Mouse (Mus musculus) liver, embryonic 12.5 days (tissue): ENCODE measurements around the gene Sema6d. TPM values are rescaled to one million over a fixed set of nuclear protein-coding genes. Genes with fewer than 3 reads are reported as not detected.

Experiments
- ATAC-seq: fragments of 200-750 bp; cut with Nextera tagmentation; 2 replicates; pipeline ENCODE4 v1.8.0; 2017; ENCODE audit warnings: moderate number of reproducible peaks, mild to moderate bottlenecking, moderate library complexity
- H3K27ac ChIP-seq: fragments of 300-500 bp; sonication (generic); 2 replicates; pipeline ENCODE4 v1.5.1; 2016; ENCODE audit warnings: mild to moderate bottlenecking
- H3K27me3 ChIP-seq: fragments of 300-500 bp; sonication (generic); replicated peaks from 2 replicates; pipeline ENCODE4 v1.6.1; 2016; ENCODE audit warnings: mild to moderate bottlenecking, moderate library complexity
- H3K36me3 ChIP-seq: fragments of 300-500 bp; sonication (generic); 2 replicates; pipeline ENCODE4 v1.6.1; 2016; ENCODE audit warnings: mild to moderate bottlenecking, moderate library complexity
- H3K4me1 ChIP-seq: fragments of 300-500 bp; sonication (generic); 2 replicates; pipeline ENCODE4 v1.6.1; 2016
- H3K4me2 ChIP-seq: fragments of 300-500 bp; sonication (generic); 2 replicates; pipeline ENCODE4 v1.6.1; 2016; ENCODE audit warnings: mild to moderate bottlenecking, moderate library complexity
- H3K4me3 ChIP-seq: fragments of 300-500 bp; sonication (generic); 2 replicates; pipeline ENCODE4 v1.5.1; 2016; ENCODE audit warnings: mild to moderate bottlenecking, moderate library complexity
- H3K9ac ChIP-seq: fragments of 300-500 bp; sonication (generic); 2 replicates; pipeline ENCODE4 v1.6.1; 2016; ENCODE audit warnings: mild to moderate bottlenecking, moderate library complexity
- H3K9me3 ChIP-seq: fragments of 300-500 bp; sonication (generic); replicated peaks from 2 replicates; pipeline ENCODE4 v1.6.1; 2016; ENCODE audit warnings: mild to moderate bottlenecking, moderate library complexity
- WGBS: fragments of 180-500 bp; shearing (Covaris S2); methylation state at CpG from one replicate; pipeline ENCODE4 v1.1.7; 2016; ENCODE audit not compliant: insufficient replicate concordance; 5-methylcytosine and 5-hydroxymethylcytosine counted together
- polyA plus RNA-seq: library from polyadenylated mRNA; unstranded; fragments of >200 nt; fragmentation: Nextera tagmentation; extraction: Ambion mirVana; gene quantifications from 2 replicates; pipeline ENCODE4 v1.2.1, GENCODE M21; 2016

Gene Sema6d
- polyA plus RNA-seq, 1 experiment from 2014 or later = 5.9 TPM

GRCm38 (mm10) chr2:124507804-124508203, 418.0 kb downstream of the Sema6d start:
- ATAC-seq = no peak
- Histone ChIP-seq H3K27ac (no peak overlapping the region), H3K4me3 (no peak overlapping the region), H3K9ac (no peak overlapping the region), H3K4me2 (no peak overlapping the region), H3K9me3 (no peaks in the 10 kb centered on the region), H3K27me3 (no peaks in the 10 kb centered on the region), H3K36me3 (no peaks in the 10 kb centered on the region), H3K4me1 (no peaks in the 10 kb centered on the region)
- 64% methylated on average over 4 of the region's 4 CpGs for WGBS

GRCm38 (mm10) chr2:124509479-124509878, 419.7 kb downstream of the Sema6d start:
- Histone ChIP-seq H3K36me3 (no peaks in the 10 kb centered on the region), H3K4me1 (no peaks in the 10 kb centered on the region), H3K4me2 (no peak overlapping the region), H3K27me3 (no peaks in the 10 kb centered on the region), H3K27ac (no peak overlapping the region), H3K9ac (no peak overlapping the region), H3K9me3 (no peaks in the 10 kb centered on the region), H3K4me3 (no peak overlapping the region)
- 70% methylated on average over 6 of the region's 6 CpGs for WGBS
- no peak for ATAC-seq

DNA sequence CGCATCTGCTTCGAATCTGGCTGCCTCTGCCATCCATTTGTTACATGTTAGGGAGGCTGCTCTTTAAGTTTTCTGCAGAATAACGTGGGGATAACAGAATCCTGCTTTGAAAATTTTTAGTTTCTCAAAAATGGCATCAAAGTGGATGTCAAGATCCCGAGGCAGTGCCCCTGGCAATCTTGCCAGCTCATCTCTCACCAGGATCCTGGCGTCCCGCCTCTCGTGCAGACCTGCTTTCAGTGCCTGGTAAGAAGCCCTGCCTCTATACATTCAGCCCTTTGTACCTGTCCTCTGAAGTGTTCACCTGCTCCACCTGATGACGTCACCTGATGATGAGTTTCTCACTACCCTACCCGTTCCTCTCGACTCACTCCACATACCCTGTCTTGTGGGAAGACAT, 422.1 kb downstream of the Sema6d start:
- WGBS = 69% methylated on average over 10 of the region's 10 CpGs

DNA sequence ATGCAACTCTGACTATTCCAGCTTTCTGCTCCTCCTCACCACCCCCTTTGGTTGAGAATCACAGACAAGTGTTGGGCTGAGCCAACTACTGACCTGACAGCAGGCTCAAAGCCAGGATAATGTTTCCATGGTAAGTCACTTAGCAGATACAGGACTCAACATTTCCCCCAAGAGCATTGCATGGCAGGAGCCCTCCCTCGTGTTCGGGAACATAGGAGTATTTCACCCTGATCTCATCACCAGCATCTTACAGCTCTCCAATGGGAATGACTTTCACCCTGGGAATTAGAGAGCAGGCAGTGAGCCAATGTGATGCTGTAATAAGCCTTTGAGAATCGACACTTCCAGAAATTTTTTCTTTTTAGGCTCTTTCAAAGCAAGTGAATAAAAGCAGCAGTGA, 432.7 kb downstream of the Sema6d start:
- H3K9me3 ChIP-seq = no peaks in the 10 kb centered on the region
- 69% methylated on average over 3 of the region's 3 CpGs for WGBS
- H3K27me3 ChIP-seq = no peaks in the 10 kb centered on the region
- no peak for ATAC-seq
- no peak overlapping the region for H3K4me3 ChIP-seq
- H3K36me3 ChIP-seq = no peaks in the 10 kb centered on the region
- H3K4me1 ChIP-seq = no peaks in the 10 kb centered on the region
- no peak overlapping the region for H3K27ac ChIP-seq
- H3K9ac ChIP-seq = no peak overlapping the region
- no peak overlapping the region for H3K4me2 ChIP-seq

More for the DNA sequence above, 422.1 kb downstream of the Sema6d start:
- Histone ChIP-seq H3K27ac (no peak overlapping the region), H3K9me3 (no peaks in the 10 kb centered on the region), H3K9ac (no peak overlapping the region), H3K27me3 (no peaks in the 10 kb centered on the region), H3K4me2 (no peak overlapping the region), H3K4me3 (no peak overlapping the region), H3K36me3 (no peaks in the 10 kb centered on the region), H3K4me1 (no peaks in the 10 kb centered on the region)
- no peak for ATAC-seq

DNA sequence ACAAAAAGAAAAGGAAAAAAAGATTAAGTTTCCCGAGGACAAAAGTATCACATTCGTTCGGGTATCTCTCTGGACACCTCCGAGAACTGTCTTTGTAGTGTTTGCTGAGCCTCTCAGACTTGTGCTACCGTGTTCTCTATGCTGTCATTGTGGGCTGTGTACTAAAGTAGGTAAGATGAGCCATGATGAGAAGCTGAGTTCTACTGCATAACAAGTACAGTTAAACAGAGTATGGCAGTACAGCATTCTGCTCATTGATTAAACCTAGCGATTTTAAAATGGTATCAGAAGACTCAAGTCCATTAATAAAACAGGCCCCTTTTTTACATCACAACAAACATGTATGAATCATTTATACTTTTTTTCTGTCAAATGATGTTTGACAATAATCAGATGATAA, 433.9 kb downstream of the Sema6d start:
- 79% methylated on average over 6 of the region's 6 CpGs for WGBS

DNA sequence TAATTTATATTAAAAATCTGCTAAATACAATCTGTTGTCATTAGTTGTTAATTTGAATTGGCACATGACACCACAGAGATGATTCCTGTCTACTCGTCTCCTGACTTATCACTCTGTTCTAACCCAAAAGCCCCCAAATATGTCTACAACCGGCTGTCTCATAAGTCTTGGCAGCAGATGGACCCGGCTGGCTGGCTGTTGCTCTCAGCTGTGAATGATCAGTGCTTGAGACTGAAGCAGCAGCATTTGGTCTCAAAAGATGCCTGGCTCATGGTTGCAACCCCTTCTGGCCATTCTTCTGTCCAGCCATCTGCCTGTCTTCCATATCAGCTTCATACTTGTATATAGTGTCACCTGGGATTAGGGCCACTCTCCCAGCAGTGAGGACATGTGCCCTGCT, 434.4 kb downstream of the Sema6d start:
- Histone ChIP-seq H3K36me3 (no peaks in the 10 kb centered on the region), H3K27ac (no peak overlapping the region), H3K4me1 (no peaks in the 10 kb centered on the region), H3K27me3 (no peaks in the 10 kb centered on the region), H3K4me2 (no peak overlapping the region), H3K9me3 (no peaks in the 10 kb centered on the region), H3K4me3 (no peak overlapping the region), H3K9ac (no peak overlapping the region)
- 70% methylated on average over 3 of the region's 3 CpGs for WGBS
- ATAC-seq = no peak

More for the DNA sequence above, 433.9 kb downstream of the Sema6d start:
- Histone ChIP-seq H3K9me3 (no peaks in the 10 kb centered on the region), H3K4me3 (no peak overlapping the region), H3K36me3 (no peaks in the 10 kb centered on the region), H3K27me3 (no peaks in the 10 kb centered on the region), H3K9ac (no peak overlapping the region), H3K27ac (no peak overlapping the region), H3K4me1 (no peaks in the 10 kb centered on the region), H3K4me2 (no peak overlapping the region)
- no peak for ATAC-seq

- WGBS = 57% methylated on average over 3 of the region's 3 CpGs
These were observed 437.9 kb downstream of the Sema6d start for GRCm38 (mm10) chr2:124527641-124528040.

GRCm38 (mm10) chr2:124530441-124530840, 440.7 kb downstream of the Sema6d start:
- WGBS = 69% methylated on average over 2 of the region's 2 CpGs

More at GRCm38 (mm10) chr2:124527641-124528040, 437.9 kb downstream of the Sema6d start:
- Histone ChIP-seq H3K27me3 (no peaks in the 10 kb centered on the region), H3K27ac (no peak overlapping the region), H3K4me2 (no peak overlapping the region), H3K36me3 (no peaks in the 10 kb centered on the region), H3K4me3 (no peak overlapping the region), H3K4me1 (no peaks in the 10 kb centered on the region), H3K9ac (no peak overlapping the region), H3K9me3 (no peaks in the 10 kb centered on the region)
- no peak for ATAC-seq

DNA sequence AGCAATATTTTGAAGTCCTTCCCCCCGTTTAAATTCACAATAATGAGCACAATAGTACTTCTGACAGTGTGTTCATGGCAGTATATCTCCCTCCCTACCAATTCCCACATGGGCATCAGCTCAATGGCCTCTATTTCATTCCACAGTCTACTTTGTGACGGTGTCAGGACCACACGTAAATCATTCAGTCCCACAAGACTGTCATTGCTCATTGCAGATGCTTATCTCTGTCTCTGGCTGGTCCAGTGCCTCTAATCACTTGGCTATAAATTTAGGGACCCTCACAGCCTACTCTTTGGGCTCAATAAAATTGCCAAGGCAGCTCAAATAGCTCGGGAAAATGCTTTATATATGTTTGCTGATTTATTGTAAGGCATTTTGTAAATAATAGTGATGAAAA, 441.3 kb downstream of the Sema6d start:
- 55% methylated on average over 4 of the region's 4 CpGs for WGBS
- H3K4me1 ChIP-seq = no peaks in the 10 kb centered on the region
- H3K4me2 ChIP-seq = no peak overlapping the region
- no peak overlapping the region for H3K9ac ChIP-seq
- no peak overlapping the region for H3K4me3 ChIP-seq
- H3K27ac ChIP-seq = no peak overlapping the region
- no peaks in the 10 kb centered on the region for H3K27me3 ChIP-seq
- no peaks in the 10 kb centered on the region for H3K9me3 ChIP-seq
- ATAC-seq = no peak
- no peaks in the 10 kb centered on the region for H3K36me3 ChIP-seq

More at GRCm38 (mm10) chr2:124530441-124530840, 440.7 kb downstream of the Sema6d start:
- Histone ChIP-seq H3K4me3 (no peak overlapping the region), H3K27ac (no peak overlapping the region), H3K9ac (no peak overlapping the region), H3K4me1 (no peaks in the 10 kb centered on the region), H3K9me3 (no peaks in the 10 kb centered on the region), H3K36me3 (no peaks in the 10 kb centered on the region), H3K27me3 (no peaks in the 10 kb centered on the region), H3K4me2 (no peak overlapping the region)
- ATAC-seq = no peak

DNA sequence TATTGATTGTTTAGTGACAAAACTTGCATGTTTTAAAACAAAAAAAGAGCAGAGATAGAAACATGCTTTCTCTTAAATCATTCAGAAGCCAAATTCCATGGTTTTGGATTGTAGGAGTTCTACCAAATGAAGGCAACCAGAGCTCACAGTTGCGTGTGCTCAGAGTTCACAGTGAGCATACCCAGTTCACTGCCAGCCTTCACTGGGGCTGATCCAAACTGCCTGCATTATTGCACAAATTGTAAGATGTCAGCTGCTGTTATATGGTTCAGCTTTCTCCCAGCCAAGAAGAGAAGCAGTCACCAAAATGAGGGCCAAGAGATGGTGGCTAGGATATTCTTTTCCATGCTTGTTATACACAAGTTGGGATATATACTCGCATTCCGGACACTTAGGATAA, 443.1 kb downstream of the Sema6d start:
- Histone ChIP-seq H3K4me3 (no peak overlapping the region), H3K9me3 (no peaks in the 10 kb centered on the region), H3K4me1 (no peaks in the 10 kb centered on the region), H3K9ac (no peak overlapping the region), H3K27ac (no peak overlapping the region), H3K4me2 (no peak overlapping the region), H3K27me3 (no peaks in the 10 kb centered on the region), H3K36me3 (no peaks in the 10 kb centered on the region)
- WGBS = 72% methylated on average over 3 of the region's 3 CpGs
- no peak for ATAC-seq

- 71% methylated on average over 6 of the region's 6 CpGs for WGBS
- no peaks in the 10 kb centered on the region for H3K9me3 ChIP-seq
- H3K4me2 ChIP-seq = no peak overlapping the region
- no peak overlapping the region for H3K4me3 ChIP-seq
- no peak for ATAC-seq
- no peaks in the 10 kb centered on the region for H3K27me3 ChIP-seq
- no peaks in the 10 kb centered on the region for H3K4me1 ChIP-seq
- H3K36me3 ChIP-seq = no peaks in the 10 kb centered on the region
- no peak overlapping the region for H3K27ac ChIP-seq
- no peak overlapping the region for H3K9ac ChIP-seq
These were observed 443.8 kb downstream of the Sema6d start for GRCm38 (mm10) chr2:124533602-124534001.

- H3K9ac ChIP-seq = no peak overlapping the region
- H3K4me1 ChIP-seq = no peaks in the 10 kb centered on the region
- ATAC-seq = no peak
- no peaks in the 10 kb centered on the region for H3K27me3 ChIP-seq
- H3K36me3 ChIP-seq = no peaks in the 10 kb centered on the region
- no peak overlapping the region for H3K27ac ChIP-seq
- 48% methylated on average over 3 of the region's 3 CpGs for WGBS
- H3K9me3 ChIP-seq = no peaks in the 10 kb centered on the region
- H3K4me3 ChIP-seq = no peak overlapping the region
- H3K4me2 ChIP-seq = no peak overlapping the region
These were observed 460.5 kb downstream of the Sema6d start for GRCm38 (mm10) chr2:124550315-124550714.

GRCm38 (mm10) chr2:124554751-124555415, 465.1 kb downstream of the Sema6d start:
- Histone ChIP-seq H3K4me1 (no peaks in the 10 kb centered on the region), H3K36me3 (no peaks in the 10 kb centered on the region), H3K27me3 (no peaks in the 10 kb centered on the region), H3K4me2 (no peak overlapping the region), H3K9ac (no peak overlapping the region), H3K27ac (no peak overlapping the region), H3K4me3 (no peak overlapping the region), H3K9me3 (no peaks in the 10 kb centered on the region)
- ATAC-seq = no peak
- 31% methylated on average over 1 of the region's 1 CpGs for WGBS
